Mouse (Mus musculus) liver, postnatal 0 days (tissue): Measurements from ENCODE around the gene Trim75.

Source experiments
- CTCF ChIP-seq: sonication (generic); IDR thresholded peaks from 2 replicates; pipeline ENCODE4 v1.5.1; 2016; ENCODE audit warnings: antibody characterized with exemption, low read depth
- EP300 ChIP-seq: IDR thresholded peaks from 2 replicates; pipeline ENCODE4 v1.6.1; 2016; ENCODE audit warnings: antibody characterized with exemption, low read depth, mild to moderate bottlenecking

GRCm38 (mm10) chr8:64945606-64946005, 42.0 kb downstream of the Trim75 start:
- TF ChIP-seq CTCF (no peak), EP300 (no peak)
